Mouse (Mus musculus) left cerebral cortex, adult 11 months (tissue): ENCODE measurements around the gene Slc34a2.

Experiments
- DNase-seq: peaks from one replicate; pipeline ENCODE4 v3.0.0; 2022; ENCODE audit warnings: low spot score

The Slc34a2 gene

GRCm38 (mm10) chr5:53110225-53110624, 72.3 kb downstream of the Slc34a2 start:
- DNase-seq: no peak

- no peak for DNase-seq
These were observed 73.2 kb downstream of the Slc34a2 start for GRCm38 (mm10) chr5:53111036-53111435.

GRCm38 (mm10) chr5:53112942-53113341, 75.1 kb downstream of the Slc34a2 start:
- DNase-seq: no peak

GRCm38 (mm10) chr5:53114616-53115267, 76.9 kb downstream of the Slc34a2 start:
- no peak for DNase-seq

- DNase-seq: no peak
These were observed 80.3 kb downstream of the Slc34a2 start for GRCm38 (mm10) chr5:53118212-53118611.

GRCm38 (mm10) chr5:53119689-53120088, 81.8 kb downstream of the Slc34a2 start:
- no peak for DNase-seq
